ENCODE assay signal across 24 mouse cellular contexts in genomic region chr6:122604260-122604659, GRCm38 (mm10). TPM values are rescaled to one million over a fixed set of nuclear protein-coding genes. Genes with fewer than 3 reads are reported as not detected.
DNase-seq lines count a peak whose midpoint lies in the region; ATAC-seq and TF ChIP-seq lines count a peak whose summit lies in the region.
"Had no signal": no experiment of that assay in that cellular context is flagged by ENCODE, and none has a peak within 500 bp of the region (broad histone marks: within the 10 kb centered on the region; RNA-seq: fewer than 3 reads in every experiment).

No protein-coding gene starts in this region.

- peak; percentile 26; the same call in 1 of the 2 replicates for ATAC-seq in common myeloid progenitor, adult 5-6 weeks (replicated peaks; ENCODE audit: low read depth, poor library complexity, severe bottlenecking)
- peak; percentile 30 for ATAC-seq in megakaryocyte progenitor cell, adult 5-6 weeks (replicated peaks; ENCODE audit: poor library complexity)

- no peaks in the 10 kb centered on the region for H3K27me3 ChIP-seq in thymus, adult 2 months (ENCODE audit: control insufficient read depth, insufficient read depth, low read length)
- H3K27me3 ChIP-seq: embryonic facial prominence, embryonic 15.5 days; hindbrain, embryonic 13.5 days; kidney, embryonic 15.5 days; stomach, embryonic 15.5 days had no signal

- no peak for TF ChIP-seq CTCF in thymus, adult 2 months (IDR thresholded peaks at IDR 0.05; ENCODE audit: borderline replicate concordance, control insufficient read depth, extremely low read depth, insufficient read depth, low read length, poor library complexity)

- peak; percentile 31 for DNase-seq in heart, adult 8-10 months (ENCODE audit: low spot score)
- DNase-seq in heart, adult 9 months (ENCODE audit: low spot score in 2 of 2): no peak
- peak; percentile 36 for DNase-seq in 416B (ENCODE audit: low read depth)
- no peak for DNase-seq in thymus, adult 2 months
- DNase-seq in kidney, adult 18-20 months: no peak
- no peak for DNase-seq in urinary bladder, adult 18-20 months (ENCODE audit: low spot score in 2 of 2)
- DNase-seq: adrenal gland, postnatal 14 days; cerebellum, adult 9-10 months; embryo, embryonic 11 days; gastrocnemius, postnatal 10 days; heart, postnatal 10 days; lung, embryonic 14.5 days; right cerebral cortex, postnatal 25 days had no signal

- H3K27ac ChIP-seq in thymus, adult 2 months (ENCODE audit: control insufficient read depth, insufficient read depth, low read length): no peak overlapping the region
- H3K27ac ChIP-seq: embryonic facial prominence, embryonic 15.5 days; heart, embryonic 10.5 days; hindbrain, embryonic 13.5 days; kidney, embryonic 15.5 days; limb, embryonic 10.5 days; stomach, embryonic 15.5 days had no signal

- no peaks in the 10 kb centered on the region for H3K36me3 ChIP-seq in thymus, adult 2 months (ENCODE audit: control insufficient read depth, insufficient read depth, low read length)
- H3K36me3 ChIP-seq: embryonic facial prominence, embryonic 15.5 days; heart, embryonic 10.5 days; hindbrain, embryonic 13.5 days; kidney, embryonic 15.5 days; limb, embryonic 10.5 days; stomach, embryonic 15.5 days had no signal

- TF ChIP-seq POLR2A in thymus, adult 2 months (IDR thresholded peaks at IDR 0.05; ENCODE audit: control insufficient read depth, extremely low read depth, insufficient read depth, low read length, poor library complexity): no peak

- H3K4me1 ChIP-seq in thymus, adult 2 months (replicated peaks; ENCODE audit: control insufficient read depth, insufficient read depth, low read length): 0 out of 2 replicates have a peak, but pooled peaks cover 5% of the 10 kb centered on the region
- H3K4me1 ChIP-seq: embryonic facial prominence, embryonic 15.5 days; heart, embryonic 10.5 days; kidney, embryonic 15.5 days; limb, embryonic 10.5 days; stomach, embryonic 15.5 days had no signal

- H3K4me3 ChIP-seq in thymus, adult 2 months (ENCODE audit: control insufficient read depth, insufficient read depth, low read length): no peak overlapping the region
- H3K4me3 ChIP-seq: embryonic facial prominence, embryonic 15.5 days; heart, embryonic 10.5 days; hindbrain, embryonic 13.5 days; kidney, embryonic 15.5 days; limb, embryonic 10.5 days; stomach, embryonic 15.5 days had no signal

RNA-seq across cellular contexts. Expression of gene Apobec1, which starts 2.0 kb away (rescaled TPM):
- 1 to 10 TPM; 1.7 to 5.5 (median 4.9) TPM for total RNA-seq in heart, adult 8-10 months (2022)
- total RNA-seq in common myeloid progenitor, adult 5-6 weeks (2017): 13.3 and 14.2 TPM in 2 replicates
- total RNA-seq in megakaryocyte progenitor cell, adult 5-6 weeks (2015): 23.6 and 23.7 TPM in 2 replicates
- 15.0 and 16.7 TPM in 2 replicates for total RNA-seq in megakaryocyte progenitor cell, adult 5-6 weeks (2017)
- 34.9 and 48.1 TPM in 2 replicates for polyA plus RNA-seq in thymus, adult 2 months (2012; rRNA removed)

RNA-seq across cellular contexts. Expression of gene Gdf3, which starts 5.6 kb away (rescaled TPM):
- total RNA-seq in heart, adult 8-10 months (2022): not detected
- 4.1 and 5.6 TPM in 2 replicates for total RNA-seq in common myeloid progenitor, adult 5-6 weeks (2017)
- 9.5 and 10.8 TPM in 2 replicates for total RNA-seq in megakaryocyte progenitor cell, adult 5-6 weeks (2015)
- total RNA-seq in megakaryocyte progenitor cell, adult 5-6 weeks (2017): 4.2 and 6.7 TPM in 2 replicates
- 0.43 and 0.53 TPM in 2 replicates for polyA plus RNA-seq in thymus, adult 2 months (2012; rRNA removed)
- total RNA-seq: adrenal gland, postnatal 14 days; gastrocnemius, postnatal 10 days; heart, postnatal 10 days had no signal
- polyA plus RNA-seq: kidney, embryonic 15.5 days; limb, embryonic 10.5 days; lung, embryonic 14.5 days; neural tube, embryonic 14.5 days had no signal

RNA-seq across cellular contexts. Expression of gene Dppa3, which starts 21.9 kb away (rescaled TPM):
- total RNA-seq in heart, adult 8-10 months (2022): not detected
- total RNA-seq in common myeloid progenitor, adult 5-6 weeks (2017): not detected in 2 replicates
- total RNA-seq in megakaryocyte progenitor cell, adult 5-6 weeks (2015): not detected in 2 replicates
- not detected in 2 replicates for total RNA-seq in megakaryocyte progenitor cell, adult 5-6 weeks (2017)
- polyA plus RNA-seq in thymus, adult 2 months (2012; rRNA removed): 0.26 TPM in 1 of 2 replicates, not detected in the other
- total RNA-seq: adrenal gland, postnatal 14 days; gastrocnemius, postnatal 10 days; heart, postnatal 10 days had no signal
- polyA plus RNA-seq: embryonic facial prominence, embryonic 15.5 days; forebrain, embryonic 11.5 days; heart, embryonic 10.5 days; hindbrain, embryonic 13.5 days; intestine, embryonic 14.5 days; kidney, embryonic 15.5 days; limb, embryonic 10.5 days; lung, embryonic 14.5 days; neural tube, embryonic 14.5 days; stomach, embryonic 15.5 days had no signal

RNA-seq across cellular contexts. Expression of gene Aicda, which starts 50.7 kb away (rescaled TPM):
- total RNA-seq in heart, adult 8-10 months (2022): not detected
- not detected in 2 replicates for total RNA-seq in common myeloid progenitor, adult 5-6 weeks (2017)
- not detected in 2 replicates for total RNA-seq in megakaryocyte progenitor cell, adult 5-6 weeks (2015)
- total RNA-seq in megakaryocyte progenitor cell, adult 5-6 weeks (2017): not detected in 2 replicates
- polyA plus RNA-seq in thymus, adult 2 months (2012; rRNA removed): 0.28 and 0.42 TPM in 2 replicates
- total RNA-seq: adrenal gland, postnatal 14 days; gastrocnemius, postnatal 10 days; heart, postnatal 10 days had no signal
- polyA plus RNA-seq: embryonic facial prominence, embryonic 15.5 days; forebrain, embryonic 11.5 days; heart, embryonic 10.5 days; kidney, embryonic 15.5 days; limb, embryonic 10.5 days; lung, embryonic 14.5 days had no signal

Comparison
In these comparisons a context has a peak if more than half of its experiments do, and no peak if none do; other contexts are left out.
1. DNase-seq: peak in heart, adult 8-10 months (single experiment) and 416B (single experiment); none in heart, adult 9 months (0 of 2), thymus, adult 2 months (single experiment), kidney, adult 18-20 months (single experiment) and urinary bladder, adult 18-20 months (0 of 2).